Mouse (Mus musculus): ENCODE measurements around the gene Crtac1. TPM values are rescaled to one million over a fixed set of nuclear protein-coding genes. Genes with fewer than 3 reads are reported as not detected.

The Crtac1 gene
- polyA plus RNA-seq, 1 experiment from 2014 or later: 0.80 TPM

DNA sequence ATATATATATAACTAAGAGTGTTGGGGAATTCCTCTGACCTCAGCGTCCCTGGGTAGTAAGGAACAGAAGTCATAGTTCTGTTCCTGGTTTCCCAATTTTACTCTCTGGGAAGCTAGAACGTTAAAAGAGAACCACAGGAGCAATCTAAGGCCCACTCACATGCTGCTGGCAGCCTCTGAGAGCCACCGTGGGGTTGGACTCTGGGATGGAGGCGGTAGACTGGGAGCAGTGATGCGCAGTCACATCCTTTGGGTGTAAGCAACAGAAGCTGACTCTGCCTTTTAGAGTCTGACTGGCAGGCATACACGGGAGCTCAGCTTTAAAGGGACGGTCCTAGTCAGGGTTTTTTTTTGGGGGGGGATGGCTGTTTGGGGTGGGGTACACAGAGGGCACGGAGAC is 39.5 kb downstream of the Crtac1 start:
- Histone ChIP-seq H3K36me3 (ENCODE audit: control insufficient read depth, insufficient read depth, low read length) (no peaks in the 10 kb centered on the region), H3K4me3 (ENCODE audit: control insufficient read depth in 1 of 2, insufficient read depth in 1 of 2, low read depth in 1 of 2, low read length in 2 of 2) (no peak overlapping the region), H3K27me3 (ENCODE audit: control insufficient read depth, insufficient read depth, low read length) (peaks cover under 1% of the 10 kb centered on the region; the same call in 1 of the 2 replicates), H3K4me2 (ENCODE audit: low read length) (no peak overlapping the region), H3K27ac (replicated peaks in 1 of 2; ENCODE audit: control insufficient read depth in 1 of 2, insufficient read depth in 1 of 2, low read depth in 2 of 2, low read length in 2 of 2) (no peak overlapping the region), H3K4me1 (ENCODE audit: control insufficient read depth in 2 of 2, insufficient read depth in 2 of 2, low read length in 2 of 2) (no peaks in the 10 kb centered on the region), H3K9ac (ENCODE audit: low read length) (no peak overlapping the region), H3K9me3 (ENCODE audit: control insufficient read depth, low read length) (no peaks in the 10 kb centered on the region)
- WGBS: 85% methylated on average over 8 of the region's 8 CpGs
- no peak for ATAC-seq (ENCODE audit: insufficient number of reproducible peaks, insufficient read depth, low FRiP score, low read depth)

DNA sequence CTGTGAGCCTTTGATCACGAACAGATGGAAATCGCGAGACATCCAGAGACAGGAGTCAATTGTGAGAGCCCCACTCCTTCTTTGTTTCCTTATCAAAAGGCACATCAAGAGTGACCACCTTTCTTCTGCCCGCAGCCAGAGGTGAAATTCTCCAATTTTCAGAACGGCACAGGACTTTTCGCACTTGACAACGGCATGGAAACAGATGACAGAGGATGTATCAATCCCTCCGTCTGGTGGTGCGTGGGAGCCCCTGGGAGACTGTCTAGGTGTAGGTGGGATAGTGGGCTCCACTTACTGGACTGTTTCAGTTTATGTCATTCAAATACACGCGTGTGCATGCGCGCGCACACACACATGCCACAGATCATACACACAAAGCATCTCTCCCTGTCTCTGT is 42.0 kb downstream of the Crtac1 start:
- Histone ChIP-seq H3K36me3 (ENCODE audit: control insufficient read depth, insufficient read depth, low read length) (no peaks in the 10 kb centered on the region), H3K4me3 (ENCODE audit: control insufficient read depth in 1 of 2, insufficient read depth in 1 of 2, low read depth in 1 of 2, low read length in 2 of 2) (no peak overlapping the region), H3K4me2 (ENCODE audit: low read length) (no peak overlapping the region), H3K9me3 (ENCODE audit: control insufficient read depth, low read length) (no peaks in the 10 kb centered on the region), H3K9ac (ENCODE audit: low read length) (no peak overlapping the region), H3K27ac (replicated peaks in 1 of 2; ENCODE audit: control insufficient read depth in 1 of 2, insufficient read depth in 1 of 2, low read depth in 2 of 2, low read length in 2 of 2) (no peak overlapping the region), H3K4me1 (ENCODE audit: control insufficient read depth in 2 of 2, insufficient read depth in 2 of 2, low read length in 2 of 2) (no peaks in the 10 kb centered on the region), H3K27me3 (ENCODE audit: control insufficient read depth, insufficient read depth, low read length) (peaks cover 20% of the 10 kb centered on the region)
- no peak for ATAC-seq (ENCODE audit: insufficient number of reproducible peaks, insufficient read depth, low FRiP score, low read depth)
- WGBS: 86% methylated on average over 14 of the region's 14 CpGs

DNA sequence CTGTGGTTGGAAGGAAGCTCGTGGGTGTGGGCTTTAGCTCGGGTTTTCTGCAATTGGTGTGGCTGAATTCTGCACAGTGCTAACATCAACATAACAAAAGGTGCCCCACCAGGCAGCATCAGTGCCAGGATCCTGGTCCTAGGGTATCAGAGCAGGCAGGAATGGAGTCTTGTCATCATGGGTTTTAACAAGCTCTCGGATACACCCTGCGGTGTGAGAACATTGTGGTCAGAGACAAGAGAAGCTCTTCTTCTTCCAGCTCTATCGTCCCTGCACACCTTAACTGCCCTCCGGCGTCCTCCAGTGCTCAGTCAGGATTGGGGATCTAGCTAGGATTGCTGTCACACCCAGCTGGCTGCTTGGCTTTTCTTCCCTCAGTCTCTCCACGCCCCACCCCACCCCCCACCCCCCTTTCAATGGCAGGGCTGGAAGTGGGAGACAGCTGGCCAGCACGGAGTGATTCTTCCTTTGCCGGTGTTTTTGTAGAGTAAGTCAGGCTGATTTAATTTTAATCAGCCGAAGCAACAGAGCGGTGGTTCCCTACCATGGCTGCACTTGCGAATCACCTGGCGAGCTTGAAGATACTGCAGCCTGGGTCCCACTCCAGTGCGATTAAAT is 46.5 kb downstream of the Crtac1 start:
- H3K36me3 ChIP-seq (ENCODE audit: control insufficient read depth, insufficient read depth, low read length): no peaks in the 10 kb centered on the region
- peaks cover 65% of the 10 kb centered on the region for H3K27me3 ChIP-seq (ENCODE audit: control insufficient read depth, insufficient read depth, low read length)
- H3K9ac ChIP-seq (ENCODE audit: low read length): no peak overlapping the region
- no peak overlapping the region for H3K27ac ChIP-seq (replicated peaks in 1 of 2; ENCODE audit: control insufficient read depth in 1 of 2, insufficient read depth in 1 of 2, low read depth in 2 of 2, low read length in 2 of 2)
- H3K4me1 ChIP-seq (ENCODE audit: control insufficient read depth in 2 of 2, insufficient read depth in 2 of 2, low read length in 2 of 2): no peaks in the 10 kb centered on the region
- WGBS: 13% methylated on average over 15 of the region's 15 CpGs
- no peak overlapping the region for H3K4me3 ChIP-seq (ENCODE audit: control insufficient read depth in 1 of 2, insufficient read depth in 1 of 2, low read depth in 1 of 2, low read length in 2 of 2)
- H3K4me2 ChIP-seq (ENCODE audit: low read length): no peak overlapping the region
- no peaks in the 10 kb centered on the region for H3K9me3 ChIP-seq (ENCODE audit: control insufficient read depth, low read length)
- ATAC-seq (ENCODE audit: insufficient number of reproducible peaks, insufficient read depth, low FRiP score, low read depth): no peak

DNA sequence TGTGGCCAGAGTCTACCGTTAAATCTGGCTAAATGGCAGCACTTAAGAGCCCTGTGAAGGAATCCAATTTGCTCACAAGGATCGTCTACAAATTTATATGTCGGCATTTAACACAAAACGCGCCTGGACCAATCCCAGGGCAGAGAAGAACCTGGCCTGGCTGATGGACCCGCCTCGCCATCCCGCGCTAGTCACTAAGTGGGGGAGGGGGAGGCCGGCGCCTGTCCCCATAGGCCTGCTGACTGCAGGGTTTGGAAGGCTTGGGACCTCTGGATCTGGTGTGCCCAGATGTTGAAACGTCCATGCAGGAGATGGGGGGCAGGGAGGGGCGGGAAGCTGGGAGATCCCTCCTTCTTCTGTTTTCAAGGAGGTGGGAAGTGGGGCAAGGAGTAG is 50.6 kb downstream of the Crtac1 start:
- WGBS: 2% methylated on average over 13 of the region's 13 CpGs

DNA sequence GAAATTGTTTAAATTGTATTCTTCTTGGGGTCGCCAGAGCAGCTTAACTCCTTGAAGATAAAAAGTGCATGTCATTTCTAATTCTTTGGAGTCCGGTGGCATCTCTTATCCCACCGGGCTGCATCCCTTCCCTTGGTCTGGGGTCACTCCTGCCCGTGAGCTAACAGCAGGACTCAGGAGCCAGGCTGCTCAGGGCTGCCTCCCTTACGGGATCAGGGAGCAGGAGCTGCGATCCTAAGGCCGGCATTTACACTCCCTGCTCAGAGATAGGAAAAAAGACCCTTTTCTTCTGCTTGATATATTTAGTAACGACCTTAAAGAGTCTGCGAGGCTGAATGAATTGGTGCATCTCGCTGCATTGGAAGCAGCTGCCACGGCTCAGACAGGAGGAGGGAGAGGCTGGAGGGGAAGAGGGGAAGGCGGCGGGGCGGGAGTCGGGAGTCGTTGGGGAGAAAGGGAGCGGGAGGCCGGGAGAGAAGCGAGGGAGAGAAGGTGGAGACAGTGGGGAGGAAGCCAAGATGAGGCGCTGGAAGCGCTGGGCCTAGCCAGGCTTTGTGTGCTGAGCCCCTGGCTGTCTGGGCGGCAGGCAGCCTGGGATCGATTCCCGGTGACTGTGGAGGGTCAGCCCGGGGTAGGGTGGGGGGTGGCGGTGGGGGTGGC is 51.1 kb downstream of the Crtac1 start:
- no peak for ATAC-seq (ENCODE audit: insufficient number of reproducible peaks, insufficient read depth, low FRiP score, low read depth)
- no peaks in the 10 kb centered on the region for H3K9me3 ChIP-seq (ENCODE audit: control insufficient read depth, low read length)
- no peak overlapping the region for H3K9ac ChIP-seq (ENCODE audit: low read length)
- no peak overlapping the region for H3K27ac ChIP-seq (replicated peaks in 1 of 2; ENCODE audit: control insufficient read depth in 1 of 2, insufficient read depth in 1 of 2, low read depth in 2 of 2, low read length in 2 of 2)
- no peaks in the 10 kb centered on the region for H3K36me3 ChIP-seq (ENCODE audit: control insufficient read depth, insufficient read depth, low read length)
- 1% methylated on average over 26 of the region's 26 CpGs for WGBS
- H3K4me1 ChIP-seq (ENCODE audit: control insufficient read depth in 2 of 2, insufficient read depth in 2 of 2, low read length in 2 of 2): no peaks in the 10 kb centered on the region
- H3K4me3 ChIP-seq (ENCODE audit: control insufficient read depth in 1 of 2, insufficient read depth in 1 of 2, low read depth in 1 of 2, low read length in 2 of 2): peak overlapping the region in 1 of 2 experiments; percentile 3; a peak in 1 of 4 replicates
- peak overlapping the region; percentile 34 for H3K4me2 ChIP-seq (ENCODE audit: low read length)
- peaks cover 64% of the 10 kb centered on the region for H3K27me3 ChIP-seq (ENCODE audit: control insufficient read depth, insufficient read depth, low read length)

More for the DNA sequence above, 50.6 kb downstream of the Crtac1 start:
- H3K36me3 ChIP-seq (ENCODE audit: control insufficient read depth, insufficient read depth, low read length): no peaks in the 10 kb centered on the region
- ATAC-seq (ENCODE audit: insufficient number of reproducible peaks, insufficient read depth, low FRiP score, low read depth): no peak
- H3K27me3 ChIP-seq (ENCODE audit: control insufficient read depth, insufficient read depth, low read length): peaks cover 68% of the 10 kb centered on the region
- H3K9me3 ChIP-seq (ENCODE audit: control insufficient read depth, low read length): no peaks in the 10 kb centered on the region
- H3K27ac ChIP-seq (replicated peaks in 1 of 2; ENCODE audit: control insufficient read depth in 1 of 2, insufficient read depth in 1 of 2, low read depth in 2 of 2, low read length in 2 of 2): no peak overlapping the region
- no peaks in the 10 kb centered on the region for H3K4me1 ChIP-seq (ENCODE audit: control insufficient read depth in 2 of 2, insufficient read depth in 2 of 2, low read length in 2 of 2)
- peak overlapping the region; percentile 34 for H3K4me2 ChIP-seq (ENCODE audit: low read length)
- no peak overlapping the region for H3K9ac ChIP-seq (ENCODE audit: low read length)
- H3K4me3 ChIP-seq (ENCODE audit: control insufficient read depth in 1 of 2, insufficient read depth in 1 of 2, low read depth in 1 of 2, low read length in 2 of 2): peak overlapping the region in 1 of 2 experiments; percentile 3; a peak in 1 of 4 replicates

DNA sequence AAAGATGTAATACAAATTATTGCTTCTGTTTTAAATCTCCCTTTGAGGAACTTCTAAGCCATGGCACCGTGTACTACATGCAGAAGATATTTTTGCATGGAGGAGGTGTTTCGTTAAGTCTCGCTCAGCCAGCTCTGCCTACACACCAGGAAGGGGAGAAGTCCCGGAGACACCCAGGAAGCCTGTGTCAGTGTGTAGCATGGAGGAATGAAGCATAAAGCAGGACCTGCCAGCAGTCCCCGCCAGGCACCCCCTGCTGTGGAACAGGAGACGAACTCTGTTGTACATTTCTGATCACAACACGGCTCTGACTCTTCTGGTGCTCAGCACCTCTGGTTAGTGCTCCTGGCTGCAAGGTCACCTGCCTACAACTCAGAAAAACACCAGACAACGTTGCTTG is 51.8 kb downstream of the Crtac1 start:
- no peaks in the 10 kb centered on the region for H3K4me1 ChIP-seq (ENCODE audit: control insufficient read depth in 2 of 2, insufficient read depth in 2 of 2, low read length in 2 of 2)
- H3K4me2 ChIP-seq (ENCODE audit: low read length): no peak overlapping the region
- WGBS: 46% methylated on average over 8 of the region's 8 CpGs
- H3K36me3 ChIP-seq (ENCODE audit: control insufficient read depth, insufficient read depth, low read length): no peaks in the 10 kb centered on the region
- no peak overlapping the region for H3K9ac ChIP-seq (ENCODE audit: low read length)
- peaks cover 57% of the 10 kb centered on the region for H3K27me3 ChIP-seq (ENCODE audit: control insufficient read depth, insufficient read depth, low read length)
- H3K4me3 ChIP-seq (ENCODE audit: control insufficient read depth in 1 of 2, insufficient read depth in 1 of 2, low read depth in 1 of 2, low read length in 2 of 2): no peak overlapping the region
- H3K9me3 ChIP-seq (ENCODE audit: control insufficient read depth, low read length): no peaks in the 10 kb centered on the region
- no peak for ATAC-seq (ENCODE audit: insufficient number of reproducible peaks, insufficient read depth, low FRiP score, low read depth)
- no peak overlapping the region for H3K27ac ChIP-seq (replicated peaks in 1 of 2; ENCODE audit: control insufficient read depth in 1 of 2, insufficient read depth in 1 of 2, low read depth in 2 of 2, low read length in 2 of 2)

DNA sequence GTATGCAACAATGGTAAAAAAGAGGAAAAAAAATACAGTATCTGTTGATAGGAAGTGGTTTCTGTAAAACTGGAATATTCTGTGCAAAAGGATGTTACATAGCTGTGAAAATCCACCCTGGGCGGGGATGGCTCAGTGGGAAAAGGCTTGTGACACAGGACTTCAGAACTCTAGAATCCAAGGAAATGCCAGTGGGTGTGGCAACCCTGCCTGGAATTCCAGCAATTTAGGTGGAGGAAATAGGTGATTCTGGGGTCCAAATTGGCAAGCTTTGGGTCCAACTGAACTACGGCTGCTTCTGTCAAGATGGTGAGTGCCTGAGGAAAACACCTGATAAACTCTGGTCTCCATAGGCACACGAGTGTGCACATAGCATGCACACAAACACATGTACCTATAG is 54.4 kb downstream of the Crtac1 start:
- WGBS: 62% methylated on average over 3 of the region's 3 CpGs
- Histone ChIP-seq H3K4me1 (ENCODE audit: control insufficient read depth in 2 of 2, insufficient read depth in 2 of 2, low read length in 2 of 2) (no peaks in the 10 kb centered on the region), H3K36me3 (ENCODE audit: control insufficient read depth, insufficient read depth, low read length) (no peaks in the 10 kb centered on the region), H3K27ac (replicated peaks in 1 of 2; ENCODE audit: control insufficient read depth in 1 of 2, insufficient read depth in 1 of 2, low read depth in 2 of 2, low read length in 2 of 2) (no peak overlapping the region), H3K4me2 (ENCODE audit: low read length) (no peak overlapping the region), H3K9ac (ENCODE audit: low read length) (no peak overlapping the region), H3K9me3 (ENCODE audit: control insufficient read depth, low read length) (no peaks in the 10 kb centered on the region), H3K4me3 (ENCODE audit: control insufficient read depth in 1 of 2, insufficient read depth in 1 of 2, low read depth in 1 of 2, low read length in 2 of 2) (no peak overlapping the region), H3K27me3 (ENCODE audit: control insufficient read depth, insufficient read depth, low read length) (peaks cover 31% of the 10 kb centered on the region)
- no peak for ATAC-seq (ENCODE audit: insufficient number of reproducible peaks, insufficient read depth, low FRiP score, low read depth)
